Mouse (Mus musculus): ENCODE measurements around the gene Ubr4. TPM values are rescaled to one million over a fixed set of nuclear protein-coding genes. Genes with fewer than 3 reads are reported as not detected.

The Ubr4 gene
- total and polyA plus RNA-seq, 3 experiments, result 81.9 to 270 (median 177) TPM

GRCm38 (mm10) chr4:139501702-139502101 lies 149.3 kb downstream of the Ubr4 start:
- Histone ChIP-seq H3K4me3 (ENCODE audit: control insufficient read depth in 1 of 2, insufficient read depth in 1 of 2, low read depth in 2 of 2, low read length in 2 of 2) (no peak overlapping the region), H3K79me2 (ENCODE audit: control insufficient read depth, insufficient read depth, low read length, poor library complexity) (no peaks in the 10 kb centered on the region), H3K27ac (ENCODE audit: control insufficient read depth, low read depth, low read length) (no peak overlapping the region), H3K9me3 (replicated peaks; ENCODE audit: insufficient read depth, low read length) (no peaks in the 10 kb centered on the region), H3K27me3 (ENCODE audit: control insufficient read depth in 1 of 2, insufficient read depth in 2 of 2, low read length in 2 of 2) (no peaks in the 10 kb centered on the region), H3K9ac (ENCODE audit: control insufficient read depth, low read depth, low read length, poor library complexity, severe bottlenecking) (no peak overlapping the region), H3K36me3 (ENCODE audit: control insufficient read depth in 1 of 2, insufficient read depth in 2 of 2, low read length in 2 of 2) (no peaks in the 10 kb centered on the region), H3K4me1 (ENCODE audit: control insufficient read depth in 1 of 2, insufficient read depth in 2 of 2, low read length in 2 of 2) (0 out of 4 replicates have a peak, but pooled peaks cover 0 to 2% of the 10 kb centered on the region in 2 experiments)
- no peak for DNase-seq (ENCODE audit: low read depth, low spot score)
- TF ChIP-seq USF1 (IDR thresholded peaks at IDR 0.05; ENCODE audit: low read depth, low read length), result no peak
- no peak for TF ChIP-seq SIN3A (IDR thresholded peaks at IDR 0.05; ENCODE audit: low read length)
- no peak for TF ChIP-seq JUND (IDR thresholded peaks at IDR 0.05; ENCODE audit: low read depth, low read length)
- TF ChIP-seq POLR2AphosphoS5 (IDR thresholded peaks at IDR 0.05; ENCODE audit: borderline replicate concordance, low read depth, low read length), result no peak
- TF ChIP-seq HCFC1 (IDR thresholded peaks at IDR 0.05; ENCODE audit: low read depth, low read length), result no peak
- no peak for TF ChIP-seq MAX (IDR thresholded peaks at IDR 0.05; ENCODE audit: low read length)
- TF ChIP-seq SMC3 (IDR thresholded peaks at IDR 0.05; ENCODE audit: low read depth, low read length), result no peak
- TF ChIP-seq E2F4 (IDR thresholded peaks at IDR 0.05; ENCODE audit: borderline replicate concordance, low read depth, low read length), result no peak
- no peak for TF ChIP-seq NELFE (IDR thresholded peaks at IDR 0.05; ENCODE audit: low read depth, low read length)
- no peak for TF ChIP-seq MXI1 (IDR thresholded peaks at IDR 0.05; ENCODE audit: low read depth, low read length)
- TF ChIP-seq ZC3H11A (IDR thresholded peaks at IDR 0.05; ENCODE audit: low read depth, low read length), result no peak
- no peak for TF ChIP-seq CHD1 (IDR thresholded peaks at IDR 0.05; ENCODE audit: low read depth, low read length)
- TF ChIP-seq GATA1 (IDR thresholded peaks at IDR 0.05; ENCODE audit: low read depth, low read length), result no peak
- TF ChIP-seq NRF1 (IDR thresholded peaks at IDR 0.05; ENCODE audit: insufficient read depth, low read depth, low read length, poor library complexity, severe bottlenecking), result no peak
- TF ChIP-seq POLR2A (IDR thresholded peaks at IDR 0.05; ENCODE audit: control insufficient read depth in 1 of 2, insufficient read depth in 1 of 2, low read depth in 1 of 2, low read length in 2 of 2, poor library complexity in 1 of 2), result no peak

GRCm38 (mm10) chr4:139503919-139504318 lies 151.5 kb downstream of the Ubr4 start:
- Histone ChIP-seq H3K36me3 (ENCODE audit: control insufficient read depth in 1 of 2, insufficient read depth in 2 of 2, low read length in 2 of 2) (no peaks in the 10 kb centered on the region), H3K27me3 (ENCODE audit: control insufficient read depth in 1 of 2, insufficient read depth in 2 of 2, low read length in 2 of 2) (no peaks in the 10 kb centered on the region), H3K4me1 (ENCODE audit: control insufficient read depth in 1 of 2, insufficient read depth in 2 of 2, low read length in 2 of 2) (peaks cover 0 to 9% of the 10 kb centered on the region in 2 experiments; a peak in 2 of 4 replicates), H3K4me3 (ENCODE audit: control insufficient read depth in 1 of 2, insufficient read depth in 1 of 2, low read depth in 2 of 2, low read length in 2 of 2) (no peak overlapping the region), H3K27ac (ENCODE audit: control insufficient read depth, low read depth, low read length) (no peak overlapping the region), H3K79me2 (ENCODE audit: control insufficient read depth, insufficient read depth, low read length, poor library complexity) (no peaks in the 10 kb centered on the region), H3K9ac (ENCODE audit: control insufficient read depth, low read depth, low read length, poor library complexity, severe bottlenecking) (no peak overlapping the region), H3K9me3 (replicated peaks; ENCODE audit: insufficient read depth, low read length) (no peaks in the 10 kb centered on the region)
- peak; percentile 63 for DNase-seq (ENCODE audit: low read depth, low spot score)
- TF ChIP-seq ZC3H11A (IDR thresholded peaks at IDR 0.05; ENCODE audit: low read depth, low read length) (peak; percentile 21; the same call in 1 of the 2 replicates), MAFK (IDR thresholded peaks at IDR 0.05; ENCODE audit: borderline replicate concordance, low read depth, low read length) (no peak)

All from MEL (cell line).